Mouse (Mus musculus) stomach, postnatal 0 days (tissue): Measurements from ENCODE around the gene Mob4.

Experiments used
- CTCF ChIP-seq: IDR thresholded peaks from 2 replicates; pipeline ENCODE4 v1.5.1; 2016; ENCODE audit warnings: antibody characterized with exemption, low read depth, mild to moderate bottlenecking, moderate library complexity
- EP300 ChIP-seq: optimal IDR thresholded peaks from 2 replicates; pipeline ENCODE3; 2016; ENCODE audit warnings: antibody characterized with exemption

GRCm38 (mm10) chr1:55123046-55123445 is 8.0 kb upstream of the Mob4 start:
- TF ChIP-seq CTCF (no peak), EP300 (no peak)
